Mouse (Mus musculus): Measurements from ENCODE around the gene Clec2e. TPM values are rescaled to one million over a fixed set of nuclear protein-coding genes. Genes with fewer than 3 reads are reported as not detected.
A peak's percentile ranks its signal among the peaks of the same experiment; 100 is the strongest.
"Not testable (repeated sequence)": the region's sequence is repeated elsewhere in the genome, so short reads cannot be mapped to it uniquely, and the experiment has no call there.

The Clec2e gene
- total RNA-seq (2022), result not detected

GRCm38 (mm10) chr6:129100794-129101193, at the start of gene Clec2e:
TSS of gene Clec2e (minus strand) at chr6:129100913.
- not testable (repeated sequence) for DNase-seq (ENCODE audit: low spot score in 2 of 2)

DNA sequence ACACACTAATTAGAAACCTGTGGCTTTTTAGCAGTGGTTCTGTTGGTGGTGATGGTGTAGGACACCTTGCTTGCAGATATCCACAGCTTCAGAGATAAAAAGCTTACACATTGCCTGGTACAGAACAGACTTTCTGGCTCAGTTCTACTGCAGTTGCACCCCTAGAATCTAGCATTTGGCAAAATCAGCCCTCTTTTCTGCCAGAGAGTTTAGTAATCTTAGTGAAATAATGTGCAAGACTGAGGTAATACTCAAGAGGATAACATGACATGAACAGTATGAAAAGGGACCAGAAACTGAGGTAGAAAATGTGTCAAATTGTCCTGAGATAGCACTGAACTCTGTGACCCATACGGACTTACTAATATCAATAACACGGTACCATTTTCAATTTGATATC, 46.1 kb upstream of the Clec2e start:
- no peak for DNase-seq (ENCODE audit: low spot score in 2 of 2)

- no peak for DNase-seq (ENCODE audit: low spot score in 2 of 2)
These were observed 32.1 kb upstream of the Clec2e start for GRCm38 (mm10) chr6:129132604-129133341.

GRCm38 (mm10) chr6:129126861-129127260, 26.1 kb upstream of the Clec2e start:
- no peak for DNase-seq (ENCODE audit: low spot score in 2 of 2)

- DNase-seq (ENCODE audit: low spot score in 2 of 2), result not testable (repeated sequence)
These were observed 23.8 kb upstream of the Clec2e start for GRCm38 (mm10) chr6:129124531-129124930.

- DNase-seq (ENCODE audit: low spot score in 2 of 2), result no peak
These were observed 15.5 kb upstream of the Clec2e start for GRCm38 (mm10) chr6:129116223-129116622.

- not testable (repeated sequence) for DNase-seq (ENCODE audit: low spot score in 2 of 2)
These were observed 13.5 kb upstream of the Clec2e start for GRCm38 (mm10) chr6:129114237-129114636.

- DNase-seq (ENCODE audit: low spot score in 2 of 2), result no peak
These were observed 13.1 kb upstream of the Clec2e start for GRCm38 (mm10) chr6:129113769-129114168.

- DNase-seq (ENCODE audit: low spot score in 2 of 2), result no peak
These were observed 12.4 kb upstream of the Clec2e start for GRCm38 (mm10) chr6:129113030-129113673.

DNA sequence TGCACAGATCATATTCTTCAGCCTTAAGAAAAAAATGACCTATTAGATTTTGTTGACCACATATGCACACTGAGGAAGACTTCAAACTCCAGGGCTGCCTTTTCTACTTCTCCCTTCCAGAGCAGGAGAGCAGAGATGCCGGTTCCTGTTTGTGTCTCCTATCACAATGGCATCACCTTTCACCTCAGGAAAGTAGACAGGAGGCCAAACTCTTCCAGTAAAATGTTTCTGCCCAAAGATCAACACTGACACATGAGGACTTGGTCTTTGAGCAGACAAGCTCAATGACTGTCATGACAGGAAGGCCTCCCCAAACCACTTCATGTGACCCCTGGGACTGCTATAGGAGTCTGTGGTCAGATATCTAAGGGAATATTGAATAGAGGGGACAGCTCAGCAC, 11.8 kb upstream of the Clec2e start:
- DNase-seq (ENCODE audit: low spot score in 2 of 2), result no peak

DNA sequence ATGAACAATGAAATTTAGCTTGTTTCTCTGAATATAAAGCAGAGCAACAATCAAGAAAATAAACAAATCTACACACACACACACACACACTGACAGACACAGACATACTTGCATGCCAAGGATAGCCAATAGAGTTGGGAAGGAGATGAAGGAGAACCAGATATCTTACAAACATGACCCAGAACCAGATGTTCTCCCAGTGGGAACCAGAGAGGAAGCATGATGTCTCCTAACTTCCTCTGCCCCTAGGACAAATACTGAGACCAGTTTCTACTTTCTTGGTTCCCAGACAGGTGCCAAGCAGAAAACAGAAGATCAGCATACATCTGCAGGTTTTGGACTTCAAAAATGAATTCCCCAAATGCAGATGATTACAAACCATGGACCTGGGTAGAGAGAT, 7.2 kb upstream of the Clec2e start:
- DNase-seq (ENCODE audit: low spot score in 2 of 2), result no peak

DNA sequence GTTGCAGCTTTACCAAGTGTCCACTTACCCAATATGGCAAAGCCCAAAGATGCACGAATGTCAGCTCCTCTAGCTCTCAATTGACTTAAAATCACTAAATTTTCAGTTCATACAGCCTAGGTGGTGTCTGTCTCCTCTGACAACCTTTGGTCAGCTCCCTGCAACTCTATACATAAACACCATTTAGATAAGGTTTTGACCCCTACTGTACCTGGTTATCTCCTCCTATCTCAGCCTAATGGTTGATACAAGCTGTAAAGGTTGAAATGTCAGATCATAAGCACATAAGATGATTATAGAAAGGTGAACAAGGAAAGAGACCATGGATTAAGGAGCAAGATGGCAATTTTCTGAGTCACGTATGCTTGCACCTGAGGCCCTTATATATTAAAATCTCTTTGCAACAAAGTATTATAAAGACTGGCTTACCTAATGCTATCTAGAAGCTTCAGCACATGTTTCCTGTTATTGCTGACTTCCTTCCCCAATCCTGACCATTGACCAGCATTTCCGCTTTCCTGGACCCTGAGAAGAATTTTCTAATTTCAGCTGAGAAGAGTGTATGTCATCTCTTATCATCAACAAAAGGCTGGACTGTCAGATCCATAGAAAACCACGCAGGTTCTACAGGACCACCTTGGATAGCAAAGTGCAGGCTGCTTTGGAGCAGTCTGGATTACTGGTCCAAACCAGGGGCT, 2.3 kb upstream of the Clec2e start:
- no peak for DNase-seq (ENCODE audit: low spot score in 2 of 2)

DNA sequence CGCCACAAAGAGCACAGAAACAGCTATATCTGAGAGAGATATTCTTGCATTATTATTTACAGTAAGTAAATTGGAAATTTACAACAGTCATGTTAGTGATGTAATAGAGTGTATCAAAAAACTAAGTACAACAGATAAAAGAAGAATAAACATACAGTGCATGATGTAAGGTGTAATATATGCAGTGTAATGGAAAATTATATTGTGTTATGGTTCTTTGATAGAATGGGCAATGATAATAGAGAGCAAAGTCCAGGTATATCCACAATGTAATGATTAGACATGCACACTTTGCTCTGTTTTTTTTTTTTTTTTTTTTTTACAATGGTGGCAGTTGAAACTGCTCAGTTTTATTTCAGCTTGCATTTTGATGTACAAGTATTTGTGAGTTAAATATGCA, 891 bp upstream of the Clec2e start:
- no peak for DNase-seq (ENCODE audit: low spot score in 2 of 2)

- DNase-seq (ENCODE audit: low spot score in 2 of 2), result no peak
These were observed 2.8 kb downstream of the Clec2e start for GRCm38 (mm10) chr6:129097929-129098328.

- no peak for DNase-seq (ENCODE audit: low spot score in 2 of 2)
These were observed 5.5 kb downstream of the Clec2e start for GRCm38 (mm10) chr6:129095166-129095565.

DNA sequence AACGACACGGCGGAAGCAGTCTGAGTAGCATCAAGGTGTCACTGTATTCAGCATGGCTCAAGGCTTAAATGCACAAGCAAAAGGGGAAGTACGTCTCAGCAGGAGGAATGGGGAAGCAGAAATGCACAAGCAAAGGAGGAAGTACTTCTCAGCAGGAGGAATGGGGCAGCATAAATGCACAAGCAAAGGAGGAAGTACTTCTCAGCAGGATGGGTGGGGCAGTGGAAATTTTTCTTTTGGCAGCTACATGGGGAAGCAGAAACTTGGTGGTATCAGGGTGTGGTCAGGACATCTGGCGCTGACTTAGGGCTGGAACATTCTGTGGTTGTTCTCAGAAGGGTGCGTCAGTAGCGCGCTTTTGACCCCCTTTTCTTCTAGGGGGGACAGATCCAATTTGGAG, 12.1 kb downstream of the Clec2e start:
- DNase-seq (ENCODE audit: low spot score in 2 of 2), result not testable (repeated sequence)

DNA sequence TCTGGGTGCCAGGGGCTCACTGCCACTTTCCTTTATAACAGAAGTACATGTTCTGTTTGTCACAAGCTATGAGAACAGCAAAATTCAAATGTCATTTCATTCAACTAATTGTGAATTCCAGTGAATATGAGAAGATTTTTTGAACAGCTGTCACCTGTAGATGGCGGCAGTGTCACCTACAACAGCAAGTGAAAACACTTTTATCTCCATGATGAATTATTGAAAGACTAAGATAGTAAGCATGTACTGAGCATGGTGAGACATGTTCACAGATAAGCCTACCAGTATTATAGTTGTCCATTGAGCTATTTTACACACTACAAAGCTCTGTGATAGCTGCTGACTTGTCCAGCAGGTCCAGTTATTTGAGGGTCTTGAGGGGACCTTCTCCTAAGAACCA, 12.6 kb downstream of the Clec2e start:
- DNase-seq (ENCODE audit: low spot score in 2 of 2), result no peak

DNA sequence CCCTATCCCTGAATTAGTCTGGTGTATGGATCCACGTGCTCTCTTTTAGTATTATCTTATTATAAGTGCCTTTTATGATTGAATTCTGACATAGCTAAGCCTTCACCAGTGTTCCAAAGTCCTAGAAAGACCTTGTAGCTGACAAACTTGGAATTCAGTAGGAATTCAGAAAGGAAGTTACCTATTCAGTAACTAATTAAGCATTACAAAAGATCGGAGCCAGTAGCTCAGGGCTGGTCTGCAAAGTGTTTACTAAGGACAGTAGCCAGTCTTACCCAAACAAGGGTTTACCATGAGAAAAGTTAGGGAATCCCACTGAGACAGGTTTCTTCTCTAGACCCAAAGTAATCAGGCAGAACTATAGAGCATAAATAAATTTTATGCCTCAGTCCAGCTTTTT, 14.7 kb downstream of the Clec2e start:
- not testable (repeated sequence) for DNase-seq (ENCODE audit: low spot score in 2 of 2)

GRCm38 (mm10) chr6:129085098-129085497, 15.6 kb downstream of the Clec2e start:
- no peak for DNase-seq (ENCODE audit: low spot score in 2 of 2)

GRCm38 (mm10) chr6:129066986-129067385, 33.7 kb downstream of the Clec2e start:
- peak; percentile 9 to 10 for DNase-seq (ENCODE audit: low spot score in 2 of 2)

- no peak for DNase-seq (ENCODE audit: low spot score in 2 of 2)
These were observed 34.2 kb downstream of the Clec2e start for GRCm38 (mm10) chr6:129066530-129066929.

GRCm38 (mm10) chr6:129065857-129066256, 34.9 kb downstream of the Clec2e start:
- no peak for DNase-seq (ENCODE audit: low spot score in 2 of 2)

All from left cerebral cortex, adult 8-10 months (tissue).